Mouse (Mus musculus) forebrain, postnatal 0 days (tissue): ENCODE measurements around the gene Nck1. TPM values are rescaled to one million over a fixed set of nuclear protein-coding genes. Genes with fewer than 3 reads are reported as not detected.

Source experiments
- ATAC-seq: fragments of 200-750 bp; cut with Nextera tagmentation; 2 replicates; pipeline ENCODE4 v1.8.0; 2017; ENCODE audit warnings: mild to moderate bottlenecking, moderate library complexity
- DNase-seq: peaks from one replicate; pipeline ENCODE4 v3.0.0-alpha.2; 2015
- H3K27ac ChIP-seq: fragments of 300-500 bp; sonication (generic); 2 replicates; pipeline ENCODE4 v1.5.1; 2014; ENCODE audit warnings: low read depth, mild to moderate bottlenecking, antibody characterized with exemption, low read length, moderate library complexity, mixed read lengths
- H3K27me3 ChIP-seq: fragments of 300-500 bp; sonication (generic); 2 replicates; pipeline ENCODE4 v1.6.1; 2014; ENCODE audit warnings: mild to moderate bottlenecking, low read length, mixed read lengths; ENCODE audit not compliant: insufficient read depth
- H3K36me3 ChIP-seq: fragments of 300-500 bp; sonication (generic); 2 replicates; pipeline ENCODE4 v1.6.1; 2014; ENCODE audit warnings: mild to moderate bottlenecking, moderate library complexity; ENCODE audit not compliant: insufficient read depth
- H3K4me1 ChIP-seq: fragments of 300-500 bp; sonication (generic); 2 replicates; pipeline ENCODE4 v1.6.1; 2014; ENCODE audit warnings: antibody characterized with exemption; ENCODE audit not compliant: insufficient read depth
- H3K4me2 ChIP-seq: fragments of 300-500 bp; sonication (generic); 2 replicates; pipeline ENCODE4 v1.6.1; 2014; ENCODE audit warnings: low read depth, mild to moderate bottlenecking, moderate library complexity
- H3K4me3 ChIP-seq: fragments of 300-500 bp; sonication (generic); 2 replicates; pipeline ENCODE4 v1.5.1; 2014; ENCODE audit warnings: low read depth, low read length, mixed read lengths
- H3K9ac ChIP-seq: fragments of 300-500 bp; sonication (generic); 2 replicates; pipeline ENCODE4 v1.6.1; 2014; ENCODE audit warnings: mild to moderate bottlenecking
- H3K9me3 ChIP-seq: fragments of 300-500 bp; sonication (generic); 2 replicates; pipeline ENCODE4 v1.6.1; 2016; ENCODE audit warnings: low read length
- CTCF ChIP-seq: sonication (generic); IDR thresholded peaks from 2 replicates; pipeline ENCODE4 v1.5.1; 2016; ENCODE audit warnings: antibody characterized with exemption, control low read depth, low read depth
- WGBS: fragments of 180-500 bp; shearing (Covaris S2); extraction: QIAGEN DNeasy Blood & Tissue Kit; methylation state at CpG from one replicate; pipeline ENCODE4 v1.1.7; 2014; 5-methylcytosine and 5-hydroxymethylcytosine counted together
- polyA plus RNA-seq: library from polyadenylated mRNA; unstranded; fragments of >200 nt; fragmentation: Nextera tagmentation; extraction: Ambion mirVana; gene quantifications from 2 replicates; pipeline ENCODE4 v1.2.1, GENCODE M21; 2015
- total RNA-seq: library from RNA; depleted of rRNA; stranded (reverse); fragments of >200 nt; gene quantifications from 2 replicates; pipeline ENCODE4 v1.2.3, GENCODE M21; 2014; rRNA removed

Nck1 gene
- total and polyA plus RNA-seq, 2 experiments from 2014 or later = 14.7 to 28.0 TPM

GRCm38 (mm10) chr9:100452432-100452831, 93.5 kb downstream of the Nck1 start:
- Histone ChIP-seq H3K9ac (no peak overlapping the region), H3K27me3 (no peaks in the 10 kb centered on the region), H3K4me3 (no peak overlapping the region), H3K9me3 (no peaks in the 10 kb centered on the region), H3K27ac (no peak overlapping the region), H3K4me1 (no peaks in the 10 kb centered on the region), H3K36me3 (no peaks in the 10 kb centered on the region), H3K4me2 (no peak overlapping the region)
- 61% methylated on average over 6 of the region's 6 CpGs for WGBS
- no peak for TF ChIP-seq CTCF
- ATAC-seq = no peak
- no peak for DNase-seq

GRCm38 (mm10) chr9:100446059-100446686, 99.8 kb downstream of the Nck1 start:
- H3K36me3 ChIP-seq = no peaks in the 10 kb centered on the region
- no peak overlapping the region; the same call in 1 of the 2 replicates for H3K27ac ChIP-seq
- ATAC-seq = peak; percentile 88
- DNase-seq = peak; percentile 89
- no peaks in the 10 kb centered on the region for H3K27me3 ChIP-seq
- TF ChIP-seq CTCF = peak; percentile 91
- under 1% methylated on average over 32 of the region's 32 CpGs for WGBS
- H3K4me1 ChIP-seq = 0 out of 2 replicates have a peak, but pooled peaks cover 4% of the 10 kb centered on the region
- H3K4me3 ChIP-seq = peak overlapping the region; percentile 47
- H3K9ac ChIP-seq = peak overlapping the region; percentile 48; the same call in 1 of the 2 replicates
- H3K9me3 ChIP-seq = no peaks in the 10 kb centered on the region
- H3K4me2 ChIP-seq = peak overlapping the region; percentile 83

Other genes with a start within 250 kb of the Nck1 start
- 0.92 and 1.1 TPM in 2 replicates for gene Il20rb, start 59.3 kb downstream of the Nck1 start, total RNA-seq
- gene Il20rb, start 59.3 kb downstream of the Nck1 start, polyA plus RNA-seq = 0.77 and 1.4 TPM in 2 replicates
- gene Slc35g2, start 25.0 kb upstream of the Nck1 start, total RNA-seq = 9.4 and 13.5 TPM in 2 replicates
- gene Slc35g2, start 25.0 kb upstream of the Nck1 start, polyA plus RNA-seq = 5.6 and 10.5 TPM in 2 replicates
- 51.1 and 65.1 TPM in 2 replicates for gene Stag1, start 51.7 kb upstream of the Nck1 start, total RNA-seq
- gene Stag1, start 51.7 kb upstream of the Nck1 start, polyA plus RNA-seq = 22.4 and 22.9 TPM in 2 replicates